Mouse (Mus musculus) heart, adult 2 months (tissue): Measurements from ENCODE around the gene Lilra5.

Experiments used
- CTCF ChIP-seq: fragments of 200-600 bp; IDR thresholded peaks from 2 replicates; pipeline ENCODE4 v1.8.1; 2022; ENCODE audit warnings: antibody characterized with exemption, mild to moderate bottlenecking, moderate library complexity
- POLR2A ChIP-seq: fragments of 200-500 bp; IDR thresholded peaks from 2 replicates; pipeline ENCODE4 v1.6.1; 2011; ENCODE audit warnings: mild to moderate bottlenecking, low read depth, low read length, control low read depth; ENCODE audit not compliant: insufficient read depth

DNA sequence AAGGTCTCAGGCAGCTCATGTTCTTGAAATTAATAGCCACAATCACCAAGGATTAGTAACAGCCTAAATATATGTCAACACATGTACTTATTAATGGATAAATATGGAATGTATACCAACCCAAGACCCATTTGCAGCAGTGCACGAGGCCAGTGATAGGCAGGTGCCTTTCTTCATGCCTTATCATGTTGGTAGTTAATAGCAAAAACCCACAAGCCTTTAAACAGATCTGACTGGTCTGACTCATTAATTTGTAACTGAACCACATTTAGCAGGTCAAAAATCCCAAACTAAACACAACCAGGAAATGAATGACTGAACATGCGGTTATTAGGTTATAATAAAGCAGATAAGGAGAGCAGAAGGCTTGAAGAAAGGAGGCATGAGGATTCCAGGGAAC, 21.7 kb upstream of the Lilra5 start:
- TF ChIP-seq CTCF (no peak), POLR2A (no peak)
